Mouse (Mus musculus) kidney, adult 9 months (tissue): ENCODE results near the gene Dohh.

Experiments used
- DNase-seq: peaks from one replicate; pipeline ENCODE4 v3.0.0; 2022

Gene Dohh

GRCm38 (mm10) chr10:81358209-81358608, 26.0 kb upstream of the Dohh start:
- no peak for DNase-seq

GRCm38 (mm10) chr10:81358841-81359240, 25.4 kb upstream of the Dohh start:
- DNase-seq, result peak; percentile 74

GRCm38 (mm10) chr10:81360721-81361120, 23.5 kb upstream of the Dohh start:
- no peak for DNase-seq

- DNase-seq, result no peak
Observed at GRCm38 (mm10) chr10:81362336-81362949, 21.8 kb upstream of the Dohh start.

GRCm38 (mm10) chr10:81363436-81364346, 20.5 kb upstream of the Dohh start:
- DNase-seq, result no peak

- no peak for DNase-seq
Observed at GRCm38 (mm10) chr10:81364666-81365065, 19.6 kb upstream of the Dohh start.

- DNase-seq, result no peak
Observed at GRCm38 (mm10) chr10:81365073-81365472, 19.2 kb upstream of the Dohh start.

GRCm38 (mm10) chr10:81365672-81366476, 18.4 kb upstream of the Dohh start, which contains the start of gene 4930404N11Rik:
Gene 4930404N11Rik (minus strand): TSS chr10:81365816.
- no peak for DNase-seq

GRCm38 (mm10) chr10:81366477-81367206, 17.6 kb upstream of the Dohh start:
- DNase-seq, result no peak

GRCm38 (mm10) chr10:81367207-81367495, 17.1 kb upstream of the Dohh start:
- no peak for DNase-seq

- DNase-seq, result no peak
Observed at GRCm38 (mm10) chr10:81375322-81375721, 8.9 kb upstream of the Dohh start.

- DNase-seq, result no peak
Observed at GRCm38 (mm10) chr10:81376561-81377361, 7.5 kb upstream of the Dohh start.

- DNase-seq, result no peak
Observed at GRCm38 (mm10) chr10:81377362-81377664, 6.9 kb upstream of the Dohh start.

- DNase-seq, result peak; percentile 54
Observed at GRCm38 (mm10) chr10:81377793-81378552, 6.3 kb upstream of the Dohh start, which contains the start of gene Fzr1. Gene Fzr1 (minus strand): TSS chr10:81378516.

GRCm38 (mm10) chr10:81378553-81379182, 5.6 kb upstream of the Dohh start:
- peak; percentile 100 for DNase-seq

- DNase-seq, result no peak
Observed at GRCm38 (mm10) chr10:81379183-81379553, 5.1 kb upstream of the Dohh start.

GRCm38 (mm10) chr10:81379809-81380378, 4.3 kb upstream of the Dohh start:
- DNase-seq, result no peak

- no peak for DNase-seq
Observed at GRCm38 (mm10) chr10:81382039-81382438, 2.2 kb upstream of the Dohh start.

GRCm38 (mm10) chr10:81384605-81384982, 366 bp downstream of the Dohh start:
- no peak for DNase-seq

GRCm38 (mm10) chr10:81385603-81386306, 1.5 kb downstream of the Dohh start:
- no peak for DNase-seq
